Mouse (Mus musculus): ENCODE measurements at regions not wholly inside any gene's neighbourhood (a gene's known extent, or its start where the extent isn't known, plus 50 kb on each side); places are given as distances from the start of the nearest gene placed in this dataset.

GRCm38 (mm10) chr2:170294657-170295056 is 133.0 kb downstream of the Bcas1 start:
- Histone ChIP-seq H3K27me3 (ENCODE audit: control insufficient read depth, insufficient read depth, low read length) (no peaks in the 10 kb centered on the region), H3K4me3 (ENCODE audit: insufficient read depth, low read depth, low read length) (no peak overlapping the region), H3K36me3 (ENCODE audit: control insufficient read depth, insufficient read depth, low read length) (no peaks in the 10 kb centered on the region), H3K9ac (ENCODE audit: low read depth, low read length) (no peak overlapping the region), H3K27ac (replicated peaks; ENCODE audit: insufficient read depth, low read depth, low read length) (peak overlapping the region; percentile 48), H3K4me1 (ENCODE audit: control insufficient read depth, insufficient read depth, low read length) (peaks cover 6% of the 10 kb centered on the region; the same call in 1 of the 2 replicates), H3K79me2 (ENCODE audit: control insufficient read depth, insufficient read depth, low read length) (no peaks in the 10 kb centered on the region)
- 73% methylated on average over 12 of the region's 12 CpGs for WGBS
- DNase-seq (ENCODE audit: extremely low read depth, low read depth, low spot score) = no peak
- TF ChIP-seq CTCF (IDR thresholded peaks at IDR 0.05; ENCODE audit: low read depth, low read length) = no peak
- TF ChIP-seq POLR2A (IDR thresholded peaks at IDR 0.05; ENCODE audit: extremely low read depth, insufficient read depth, low read length) = no peak

GRCm38 (mm10) chr2:170291841-170292655 is 135.6 kb downstream of the Bcas1 start:
- 50% methylated on average over 6 of the region's 6 CpGs for WGBS
- peak overlapping the region; percentile 77 for H3K27ac ChIP-seq (replicated peaks; ENCODE audit: insufficient read depth, low read depth, low read length)

GRCm38 (mm10) chr2:170289378-170289960 is 138.2 kb downstream of the Bcas1 start:
- H3K9ac ChIP-seq (ENCODE audit: low read depth, low read length) = no peak overlapping the region
- no peaks in the 10 kb centered on the region for H3K79me2 ChIP-seq (ENCODE audit: control insufficient read depth, insufficient read depth, low read length)
- DNase-seq (ENCODE audit: extremely low read depth, low read depth, low spot score) = no peak
- H3K27me3 ChIP-seq (ENCODE audit: control insufficient read depth, insufficient read depth, low read length) = no peaks in the 10 kb centered on the region
- peaks cover 9% of the 10 kb centered on the region for H3K4me1 ChIP-seq (ENCODE audit: control insufficient read depth, insufficient read depth, low read length)
- H3K4me3 ChIP-seq (ENCODE audit: insufficient read depth, low read depth, low read length) = no peak overlapping the region
- no peaks in the 10 kb centered on the region for H3K36me3 ChIP-seq (ENCODE audit: control insufficient read depth, insufficient read depth, low read length)
- 84% methylated on average over 9 of the region's 9 CpGs for WGBS
- TF ChIP-seq POLR2A (IDR thresholded peaks at IDR 0.05; ENCODE audit: extremely low read depth, insufficient read depth, low read length) (no peak), CTCF (IDR thresholded peaks at IDR 0.05; ENCODE audit: low read depth, low read length) (no peak)
- H3K27ac ChIP-seq (replicated peaks; ENCODE audit: insufficient read depth, low read depth, low read length) = peak overlapping the region; percentile 52

More at GRCm38 (mm10) chr2:170291841-170292655, 135.6 kb downstream of the Bcas1 start:
- Histone ChIP-seq H3K36me3 (ENCODE audit: control insufficient read depth, insufficient read depth, low read length) (no peaks in the 10 kb centered on the region), H3K27me3 (ENCODE audit: control insufficient read depth, insufficient read depth, low read length) (no peaks in the 10 kb centered on the region), H3K9ac (ENCODE audit: low read depth, low read length) (no peak overlapping the region), H3K4me1 (ENCODE audit: control insufficient read depth, insufficient read depth, low read length) (peaks cover 6% of the 10 kb centered on the region; the same call in 1 of the 2 replicates), H3K4me3 (ENCODE audit: insufficient read depth, low read depth, low read length) (no peak overlapping the region), H3K79me2 (ENCODE audit: control insufficient read depth, insufficient read depth, low read length) (no peaks in the 10 kb centered on the region)
- TF ChIP-seq CTCF (IDR thresholded peaks at IDR 0.05; ENCODE audit: low read depth, low read length) = no peak
- no peak for TF ChIP-seq POLR2A (IDR thresholded peaks at IDR 0.05; ENCODE audit: extremely low read depth, insufficient read depth, low read length)
- DNase-seq (ENCODE audit: extremely low read depth, low read depth, low spot score) = no peak

GRCm38 (mm10) chr2:170288787-170289186 is 138.9 kb downstream of the Bcas1 start:
- TF ChIP-seq CTCF (IDR thresholded peaks at IDR 0.05; ENCODE audit: low read depth, low read length) = no peak
- no peak for TF ChIP-seq POLR2A (IDR thresholded peaks at IDR 0.05; ENCODE audit: extremely low read depth, insufficient read depth, low read length)
- 81% methylated on average over 7 of the region's 7 CpGs for WGBS

GRCm38 (mm10) chr2:170288196-170288595 is 139.4 kb downstream of the Bcas1 start:
- TF ChIP-seq CTCF (IDR thresholded peaks at IDR 0.05; ENCODE audit: low read depth, low read length) (no peak), POLR2A (IDR thresholded peaks at IDR 0.05; ENCODE audit: extremely low read depth, insufficient read depth, low read length) (no peak)
- Histone ChIP-seq H3K9ac (ENCODE audit: low read depth, low read length) (no peak overlapping the region), H3K36me3 (ENCODE audit: control insufficient read depth, insufficient read depth, low read length) (no peaks in the 10 kb centered on the region), H3K4me1 (ENCODE audit: control insufficient read depth, insufficient read depth, low read length) (peaks cover 9% of the 10 kb centered on the region), H3K27ac (replicated peaks; ENCODE audit: insufficient read depth, low read depth, low read length) (peak overlapping the region; percentile 58), H3K4me3 (ENCODE audit: insufficient read depth, low read depth, low read length) (no peak overlapping the region), H3K27me3 (ENCODE audit: control insufficient read depth, insufficient read depth, low read length) (no peaks in the 10 kb centered on the region), H3K79me2 (ENCODE audit: control insufficient read depth, insufficient read depth, low read length) (no peaks in the 10 kb centered on the region)
- no peak for DNase-seq (ENCODE audit: extremely low read depth, low read depth, low spot score)
- WGBS = 52% methylated on average over 11 of the region's 11 CpGs

More at GRCm38 (mm10) chr2:170288787-170289186, 138.9 kb downstream of the Bcas1 start:
- peak overlapping the region; percentile 58 for H3K27ac ChIP-seq (replicated peaks; ENCODE audit: insufficient read depth, low read depth, low read length)
- H3K4me1 ChIP-seq (ENCODE audit: control insufficient read depth, insufficient read depth, low read length) = peaks cover 9% of the 10 kb centered on the region
- no peak for DNase-seq (ENCODE audit: extremely low read depth, low read depth, low spot score)
- no peak overlapping the region for H3K4me3 ChIP-seq (ENCODE audit: insufficient read depth, low read depth, low read length)
- H3K79me2 ChIP-seq (ENCODE audit: control insufficient read depth, insufficient read depth, low read length) = no peaks in the 10 kb centered on the region
- no peaks in the 10 kb centered on the region for H3K27me3 ChIP-seq (ENCODE audit: control insufficient read depth, insufficient read depth, low read length)
- H3K36me3 ChIP-seq (ENCODE audit: control insufficient read depth, insufficient read depth, low read length) = no peaks in the 10 kb centered on the region
- H3K9ac ChIP-seq (ENCODE audit: low read depth, low read length) = no peak overlapping the region

Measured in liver, adult 2 months (tissue).